Mouse (Mus musculus) R1 (cell line): ENCODE measurements around the gene Klhdc7a.
A peak's percentile ranks its signal among the peaks of the same experiment; 100 is the strongest.

Source experiments
- DNase-seq: peaks from one replicate; pipeline ENCODE4 v3.0.0-alpha.2; 2018; ENCODE audit warnings: low read depth, low spot score

Gene Klhdc7a

DNA sequence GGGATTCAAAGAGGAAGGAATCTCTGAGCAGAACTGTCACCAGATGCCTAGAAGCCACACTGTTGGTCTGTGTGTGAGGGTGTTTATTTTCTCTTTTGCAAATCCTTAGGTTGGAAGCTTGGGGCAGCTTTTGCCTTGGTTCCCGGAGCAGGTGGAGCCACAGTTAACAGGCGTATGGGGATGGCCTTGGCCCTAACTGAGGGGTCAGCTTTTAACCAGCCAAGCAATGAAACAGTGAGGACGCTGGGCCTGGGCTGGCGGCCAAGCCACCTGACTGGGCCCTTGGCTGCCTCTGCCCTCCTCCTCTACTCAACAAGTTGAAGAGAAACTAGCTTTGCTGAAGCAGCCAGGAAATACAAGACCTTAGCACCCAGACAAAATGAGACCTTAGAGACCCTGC, at the start of gene Klhdc7a:
Gene Klhdc7a, minus strand, starts transcription at position 105 of the 400 bp plus-strand sequence.
- no peak for DNase-seq

DNA sequence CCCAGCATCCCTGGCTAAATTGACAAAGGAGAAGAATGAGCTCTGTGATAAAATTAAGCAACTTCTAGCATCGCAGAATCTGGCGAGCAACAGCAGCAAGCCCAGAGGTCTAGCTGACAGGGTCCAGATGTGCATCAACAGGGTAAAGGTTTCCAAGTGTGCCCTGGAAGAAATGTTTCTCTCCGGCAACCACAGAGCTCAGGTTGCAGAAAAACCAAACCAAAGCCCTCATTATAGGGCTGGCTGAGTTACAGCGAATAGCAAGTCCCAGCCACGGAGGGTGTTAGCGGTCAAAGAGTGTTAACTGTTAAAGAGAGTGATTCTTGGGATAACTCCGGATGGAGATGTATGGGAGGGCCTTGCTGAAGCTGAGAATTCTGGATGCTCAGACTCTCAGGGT, 48.1 kb upstream of the Klhdc7a start:
- no peak for DNase-seq

DNA sequence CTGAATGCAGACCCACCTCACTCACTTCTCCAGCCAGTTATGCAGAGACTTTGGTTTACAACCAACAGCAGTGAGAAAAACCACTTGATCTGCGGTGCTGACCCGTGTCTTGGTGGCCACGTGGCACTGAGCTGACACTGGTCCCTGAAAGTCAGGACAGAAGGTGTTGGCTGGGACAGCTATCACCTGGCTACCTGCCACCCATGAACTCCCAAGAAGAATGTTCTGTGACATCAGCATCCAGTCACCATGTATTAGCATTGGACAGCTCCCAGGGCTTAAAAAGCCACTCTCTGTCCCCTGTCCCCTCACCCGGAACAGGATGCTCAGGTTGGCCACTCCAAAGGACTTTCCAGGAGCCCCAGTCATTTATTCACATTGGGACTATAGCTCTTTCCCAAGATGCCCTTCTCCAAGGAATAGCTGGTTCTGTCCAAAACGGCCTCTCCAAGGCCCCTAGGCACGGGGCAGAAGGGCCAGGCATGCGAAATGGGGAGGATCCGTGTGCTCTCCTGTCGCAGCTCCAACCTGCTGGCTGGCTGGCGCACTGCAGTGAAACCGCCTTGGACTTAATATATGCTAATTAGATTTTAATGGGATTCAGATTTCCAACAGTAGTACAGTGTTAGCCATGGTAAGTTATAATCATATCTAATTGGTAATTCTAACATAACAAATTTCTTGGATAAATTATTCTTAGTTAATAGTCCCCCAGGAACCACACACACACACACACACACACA, 43.1 kb upstream of the Klhdc7a start:
- DNase-seq: peak; percentile 26

DNA sequence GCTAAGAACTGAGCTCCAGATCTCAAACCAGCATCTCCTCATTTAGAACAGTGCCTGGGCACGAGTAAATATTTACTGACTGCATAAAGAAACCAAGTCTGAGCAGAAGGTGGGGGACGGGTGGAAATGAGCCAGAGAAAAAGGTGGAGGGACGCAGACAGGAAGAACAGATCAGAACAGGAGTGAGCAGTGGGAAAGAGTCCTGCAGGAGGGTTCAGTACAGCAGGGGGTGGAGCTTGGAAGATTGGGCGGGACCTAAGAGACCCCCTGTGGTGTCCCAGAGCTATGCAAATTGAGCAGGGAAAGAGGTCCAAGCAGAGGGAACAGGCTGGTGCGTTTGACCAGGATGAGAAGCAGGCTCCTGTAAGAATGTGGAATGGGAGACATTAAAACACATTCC, 37.1 kb upstream of the Klhdc7a start:
- DNase-seq: peak; percentile 82

DNA sequence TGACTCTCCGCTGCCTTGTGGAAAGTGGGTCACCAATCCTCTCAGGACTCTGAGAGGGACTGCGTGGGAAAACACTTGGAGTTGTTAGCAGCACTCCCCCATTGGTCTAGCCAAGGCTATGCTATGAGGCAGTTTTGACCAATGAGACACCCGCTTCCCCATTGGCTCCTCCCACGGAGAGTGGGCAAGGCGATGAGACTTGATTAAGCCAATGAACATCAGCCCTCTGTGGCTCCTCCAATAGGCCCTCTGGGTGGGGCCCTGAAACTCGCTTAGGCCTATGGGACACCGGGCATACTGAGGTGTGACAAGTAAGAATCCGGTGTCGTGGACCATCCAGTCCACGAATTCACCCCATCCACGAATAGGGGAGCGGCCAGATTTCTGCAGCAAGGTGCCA, 36.3 kb upstream of the Klhdc7a start:
- DNase-seq: peak; percentile 96

DNA sequence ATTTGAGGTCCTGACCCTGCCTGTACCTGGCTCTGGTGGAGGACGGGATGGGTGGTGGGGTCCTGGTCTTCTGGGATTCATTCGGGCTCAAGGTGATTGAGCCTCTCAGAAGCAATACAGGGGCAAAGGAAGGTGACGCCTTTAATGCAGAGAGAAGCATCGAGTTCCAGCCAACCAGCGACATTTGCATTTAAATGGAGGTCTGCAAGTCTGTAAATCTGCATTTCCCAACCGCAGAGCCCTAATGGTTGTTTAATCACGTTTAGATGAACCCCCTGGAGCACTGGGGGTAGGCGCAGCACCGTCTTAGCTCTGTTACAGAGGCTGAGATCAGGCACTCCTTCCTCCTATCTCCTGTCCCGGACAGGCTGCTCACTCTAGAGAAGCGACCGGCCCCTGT, 34.2 kb upstream of the Klhdc7a start:
- peak; percentile 91 for DNase-seq

DNA sequence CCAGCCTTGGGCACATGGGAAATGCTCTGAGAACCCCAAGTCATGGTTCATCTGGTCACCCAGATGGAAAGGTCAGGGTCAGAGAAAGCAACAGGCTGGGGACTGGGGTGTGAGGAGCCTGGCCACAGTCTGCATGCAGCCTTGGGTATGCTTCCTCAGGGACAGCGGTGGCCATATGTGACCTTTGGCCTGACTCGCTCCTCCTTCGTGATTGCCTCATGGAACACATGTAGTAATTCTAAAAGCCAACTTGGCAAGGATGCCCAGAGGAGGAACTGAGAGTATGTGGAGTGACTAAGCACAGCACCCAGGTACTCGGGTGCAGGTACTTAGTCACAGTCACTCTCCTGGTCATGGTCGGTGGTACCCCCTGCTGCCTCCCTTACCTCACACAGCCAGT, 33.1 kb upstream of the Klhdc7a start:
- no peak for DNase-seq

DNA sequence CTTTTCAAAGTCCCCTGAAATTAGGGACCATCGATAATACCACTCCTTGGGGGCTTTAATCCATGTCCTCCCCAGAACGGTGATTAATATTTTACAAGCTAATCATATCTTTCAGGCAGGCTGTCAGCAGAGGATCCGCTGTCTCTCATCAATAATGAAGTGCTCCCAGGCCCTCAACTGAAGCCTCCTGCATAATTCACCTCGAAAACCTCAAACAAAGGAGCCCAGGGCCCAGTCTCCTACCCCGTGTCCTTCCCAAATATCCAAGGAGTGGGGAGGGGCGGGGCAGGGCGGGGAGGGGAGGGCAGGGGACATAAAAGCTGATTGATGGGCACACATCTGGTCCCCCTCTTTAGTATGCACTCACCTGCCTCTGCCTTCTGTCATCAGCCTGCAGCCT, 31.2 kb upstream of the Klhdc7a start:
- no peak for DNase-seq

DNA sequence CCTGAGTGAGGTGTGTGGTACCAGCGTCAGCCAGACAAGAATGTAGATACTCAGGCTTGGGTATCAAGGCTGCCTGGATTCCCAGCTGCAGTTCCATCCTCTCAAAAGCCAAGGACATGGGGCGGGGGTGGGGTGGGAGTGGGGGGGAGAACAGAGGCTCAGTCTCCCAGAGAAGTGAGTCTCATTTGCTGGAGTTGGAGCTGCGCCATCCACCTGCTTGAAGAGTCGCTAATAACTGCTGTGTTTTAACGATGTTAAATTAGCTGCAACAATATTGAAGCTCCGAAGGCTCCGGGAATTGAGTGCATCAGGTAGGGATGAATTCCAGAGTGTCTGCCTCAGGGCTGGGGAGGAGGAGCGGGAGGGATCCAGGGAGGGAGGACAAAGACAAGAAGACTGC, 27.8 kb upstream of the Klhdc7a start:
- no peak for DNase-seq

DNA sequence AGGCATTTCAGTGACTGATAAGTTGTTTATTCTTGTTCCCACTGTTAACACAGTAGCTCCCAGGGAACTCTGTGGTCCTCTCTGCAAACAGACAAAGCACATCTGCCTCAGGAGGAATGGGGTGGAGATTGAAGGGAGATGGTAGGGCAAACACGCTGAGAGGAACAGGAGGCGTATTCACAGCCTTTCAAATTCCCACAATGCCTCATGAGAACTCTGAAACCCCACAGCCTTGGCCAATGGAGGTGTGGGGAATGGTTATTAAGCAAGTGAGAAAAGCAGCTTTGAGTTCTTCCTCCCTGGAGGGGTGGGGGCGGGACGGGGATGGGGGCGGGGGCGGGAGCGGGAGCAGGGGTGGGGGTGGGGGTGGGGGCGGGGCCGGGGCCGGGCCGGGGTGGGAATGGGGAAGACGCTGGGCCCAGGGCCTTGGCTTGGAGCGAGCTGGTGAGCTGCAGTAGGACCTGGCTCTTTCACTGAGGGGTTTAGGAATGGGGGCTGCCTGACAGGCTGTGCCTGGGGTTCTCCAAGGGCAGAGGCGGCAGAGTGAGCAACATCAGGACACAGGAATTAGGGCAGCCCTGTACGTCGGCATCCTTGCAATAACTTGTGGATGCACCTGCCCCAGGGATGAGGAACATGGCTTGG, 25.4 kb upstream of the Klhdc7a start:
- peak; percentile 52 for DNase-seq

DNA sequence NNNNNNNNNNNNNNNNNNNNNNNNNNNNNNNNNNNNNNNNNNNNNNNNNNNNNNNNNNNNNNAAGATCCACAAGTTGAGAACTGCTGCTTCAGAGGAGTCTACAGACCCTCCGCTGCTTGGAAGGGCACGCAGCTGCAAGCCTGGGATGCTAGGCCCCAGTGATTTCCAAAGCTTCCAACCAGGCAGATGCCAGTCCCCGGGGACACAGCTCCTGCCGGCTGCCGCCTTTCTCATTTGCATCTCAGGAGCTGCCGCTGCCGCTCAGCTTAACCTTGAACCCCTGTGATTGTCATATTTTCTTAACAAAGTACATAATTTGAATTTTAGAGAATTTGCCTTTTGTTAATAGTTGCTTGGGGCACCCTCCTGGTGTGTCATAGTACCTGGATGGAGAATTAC, 19.1 kb upstream of the Klhdc7a start:
- no peak for DNase-seq

DNA sequence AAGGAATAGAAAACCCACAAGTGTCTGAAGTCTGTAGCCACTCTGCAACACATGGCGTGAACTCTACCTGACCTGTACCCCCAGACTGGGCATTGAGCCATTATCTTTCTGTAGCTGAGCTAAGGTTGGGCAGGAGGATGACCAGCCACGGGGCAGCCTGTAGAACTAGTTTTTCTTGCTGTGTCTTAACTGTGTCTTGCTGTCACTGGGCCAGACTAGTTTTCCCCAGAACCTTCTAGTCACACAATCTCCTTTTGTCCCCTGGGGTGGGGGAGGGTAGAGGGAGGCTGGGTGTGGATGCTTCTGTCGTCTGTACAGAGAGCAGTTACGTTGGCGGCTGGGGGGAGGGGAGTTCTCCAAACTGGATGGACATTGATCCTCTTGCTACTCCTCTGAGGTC, 10.9 kb upstream of the Klhdc7a start:
- DNase-seq: peak; percentile 70

DNA sequence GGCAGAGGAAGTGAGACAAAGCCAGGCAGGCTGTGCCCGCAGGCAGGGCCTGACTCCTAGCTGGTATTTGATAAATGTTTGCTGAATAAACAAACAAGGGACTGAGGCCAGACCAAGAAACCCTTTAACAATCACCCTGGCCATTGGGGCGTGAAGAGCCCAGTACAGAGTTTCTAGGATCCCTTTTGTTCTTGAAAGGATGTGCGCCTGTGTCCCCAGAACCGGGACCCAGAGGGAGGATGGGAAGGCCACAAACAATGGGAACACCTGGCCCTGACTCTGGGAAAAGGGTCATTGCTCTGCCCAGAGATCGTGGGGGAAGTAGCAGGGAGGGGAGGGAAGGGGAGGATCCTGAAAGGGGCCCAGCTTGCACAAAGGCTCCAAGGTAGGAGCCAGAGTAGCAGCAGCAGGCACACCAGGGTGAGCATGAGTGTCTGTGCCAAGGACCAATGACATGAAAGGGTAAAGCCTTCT, 9.5 kb upstream of the Klhdc7a start:
- DNase-seq: no peak

DNA sequence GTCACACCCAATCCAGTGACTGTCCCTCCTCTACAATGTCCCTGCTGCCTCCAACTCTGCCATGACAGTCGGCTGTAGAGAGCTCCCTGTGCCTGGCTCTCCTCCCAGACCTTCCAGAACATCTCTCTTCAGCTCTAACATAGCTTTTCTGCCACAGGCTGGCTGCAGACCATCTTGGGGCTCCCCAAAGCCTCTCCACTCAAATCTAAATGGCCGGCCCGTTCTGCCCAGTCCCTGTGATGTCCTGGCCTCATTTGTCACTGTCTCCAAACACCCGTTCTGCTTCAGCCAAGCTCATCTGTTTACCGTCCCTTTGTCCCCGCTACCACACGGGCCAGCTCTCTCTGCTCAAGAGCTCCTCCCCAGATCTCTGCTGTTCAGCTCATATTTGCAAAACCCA, 6.7 kb upstream of the Klhdc7a start:
- DNase-seq: no peak

DNA sequence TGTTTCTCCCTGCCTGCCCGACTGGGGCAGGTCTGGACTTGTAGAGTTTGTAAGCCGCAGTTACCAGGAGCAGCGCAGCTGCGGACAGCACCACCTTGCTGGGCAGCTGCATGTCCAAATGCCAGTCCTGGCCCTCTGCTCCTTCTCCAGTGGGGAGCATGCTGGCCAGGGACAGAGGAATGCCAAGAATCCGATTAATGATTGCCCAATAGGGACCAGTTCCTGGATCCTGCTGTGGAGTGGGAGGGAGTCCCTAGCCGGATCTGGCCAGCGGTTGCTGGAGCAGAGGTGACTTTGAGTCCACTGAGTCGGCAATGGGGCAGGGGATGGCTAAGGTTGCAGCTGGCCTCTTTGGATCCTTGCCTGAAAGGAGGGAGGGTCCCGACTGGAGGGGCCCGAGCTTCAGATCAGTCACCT, 343 bp downstream of the Klhdc7a start:
- DNase-seq: peak; percentile 68

DNA sequence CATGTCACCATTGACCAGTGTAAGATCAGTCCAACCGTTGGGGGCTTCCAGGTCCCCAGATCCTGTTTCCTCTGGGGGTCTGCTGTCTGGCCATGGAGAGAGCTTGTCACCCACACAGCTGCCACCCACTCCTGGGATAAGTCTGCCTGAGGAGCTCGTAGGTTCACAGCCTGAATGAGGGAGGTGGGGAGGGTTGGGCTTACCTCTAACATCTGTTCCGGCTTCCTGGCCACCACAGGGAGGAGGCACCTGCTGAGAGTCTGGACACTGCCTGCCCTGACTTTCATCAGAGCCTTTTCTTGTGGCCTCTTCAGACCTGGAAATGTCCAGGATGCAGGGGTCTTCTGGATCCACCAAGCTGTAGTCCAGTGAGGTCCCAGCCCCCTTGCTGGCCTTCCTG, 845 bp downstream of the Klhdc7a start:
- DNase-seq: no peak

DNA sequence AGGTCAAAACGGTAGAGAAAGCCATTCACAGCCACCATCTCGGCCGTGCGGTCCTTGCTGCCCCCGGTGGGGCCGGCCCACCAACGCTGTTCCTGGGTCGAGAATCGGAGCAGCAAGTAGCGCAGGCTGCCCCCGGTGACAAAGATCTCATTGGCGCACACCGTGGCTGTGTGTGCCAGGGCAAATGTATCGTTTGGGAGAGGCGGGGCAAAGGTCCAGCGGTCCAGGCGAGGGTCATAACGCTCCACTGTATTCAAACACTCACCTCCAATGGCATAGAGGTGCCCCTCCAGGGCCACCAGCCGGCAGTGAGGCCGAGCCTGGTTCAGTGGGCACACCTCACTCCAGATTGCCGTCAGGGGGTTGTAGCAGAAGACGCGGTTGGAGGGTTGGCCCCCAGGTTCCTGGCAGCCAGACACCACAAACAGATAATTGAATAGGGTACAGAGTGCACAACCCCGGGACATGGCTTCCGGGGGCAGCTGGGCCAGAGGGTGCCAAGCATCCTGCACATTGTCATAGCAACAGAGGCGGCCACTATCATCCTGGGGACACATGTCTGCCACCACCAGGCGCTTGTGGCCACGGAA, 2.1 kb downstream of the Klhdc7a start:
- DNase-seq: no peak

DNA sequence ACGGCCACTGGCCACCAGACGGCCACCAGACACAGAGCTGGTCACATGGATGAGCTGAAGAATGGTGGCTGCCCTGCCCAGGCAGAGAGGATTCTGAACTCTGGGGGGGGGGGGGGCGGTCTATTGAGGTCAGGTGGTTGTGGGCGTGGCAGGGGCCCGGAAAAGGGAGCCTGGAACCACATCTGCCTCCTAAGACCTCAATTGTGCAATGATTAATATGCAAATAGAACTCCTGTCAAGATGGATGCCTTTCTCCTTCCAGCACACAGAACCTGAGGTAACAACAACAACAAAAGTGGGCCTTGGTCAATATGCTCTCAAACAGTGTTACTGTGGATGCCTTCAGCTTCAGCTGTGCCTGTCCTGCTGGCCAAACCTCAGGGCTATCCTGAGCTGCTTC, 3.4 kb downstream of the Klhdc7a start:
- DNase-seq: peak; percentile 68

DNA sequence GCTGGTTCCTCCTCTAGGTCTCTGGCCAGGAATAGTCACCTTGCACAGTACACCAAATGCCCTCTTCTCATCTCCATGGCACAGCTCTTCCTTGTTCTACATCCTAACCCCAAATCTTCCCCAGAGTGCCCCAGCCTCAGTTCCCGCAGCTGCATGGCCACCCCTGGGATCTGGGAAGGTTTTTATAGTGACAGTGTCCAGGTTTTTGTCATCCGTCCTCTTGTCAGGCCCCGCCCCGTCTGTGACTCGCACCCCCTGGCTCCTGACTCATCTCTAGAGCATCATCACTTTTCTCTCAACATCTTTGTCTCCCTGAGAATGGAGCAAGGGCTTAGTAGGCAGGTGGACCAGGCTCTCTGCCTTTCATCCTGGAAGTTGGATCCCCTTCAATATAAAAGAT, 3.9 kb downstream of the Klhdc7a start:
- no peak for DNase-seq

DNA sequence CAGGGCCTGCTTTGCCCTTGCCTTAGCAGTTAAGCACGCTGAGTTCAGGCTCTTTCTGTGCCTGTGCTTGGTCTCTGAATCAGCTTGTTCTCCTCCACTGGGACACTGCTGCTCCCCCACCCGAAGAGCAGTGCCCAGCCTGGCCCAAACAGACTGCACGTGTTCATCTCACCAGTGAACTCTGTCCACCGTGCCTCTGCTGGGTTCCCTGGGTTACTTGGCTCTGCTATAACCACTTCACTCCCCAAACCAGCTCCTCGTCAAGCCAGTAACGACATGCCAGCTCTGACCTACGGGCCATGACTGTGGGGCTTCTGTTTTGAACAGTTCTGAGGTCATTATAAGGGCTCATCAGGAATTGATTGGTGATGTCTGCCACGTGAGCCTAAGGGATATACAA, 4.8 kb downstream of the Klhdc7a start:
- DNase-seq: no peak

DNA sequence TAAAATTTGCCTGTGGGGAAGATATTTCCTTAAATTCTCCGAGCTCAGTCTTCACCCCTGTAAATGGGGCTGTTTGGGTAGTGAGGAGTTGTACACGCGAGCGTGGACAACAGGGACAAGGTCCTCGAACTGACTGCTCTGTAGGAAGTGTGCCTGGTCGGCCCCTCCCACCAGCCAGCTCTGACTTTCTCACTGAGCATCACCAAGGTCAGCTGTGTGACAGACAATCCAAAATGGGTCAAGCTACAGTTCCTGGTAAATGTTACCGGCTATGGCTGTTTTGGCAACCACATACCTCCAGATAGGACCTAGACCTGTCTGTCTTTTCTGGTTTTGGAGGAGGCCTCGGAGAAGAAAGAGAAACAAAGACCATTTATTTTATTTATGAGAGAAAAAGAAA, 6.0 kb downstream of the Klhdc7a start:
- DNase-seq: no peak

DNA sequence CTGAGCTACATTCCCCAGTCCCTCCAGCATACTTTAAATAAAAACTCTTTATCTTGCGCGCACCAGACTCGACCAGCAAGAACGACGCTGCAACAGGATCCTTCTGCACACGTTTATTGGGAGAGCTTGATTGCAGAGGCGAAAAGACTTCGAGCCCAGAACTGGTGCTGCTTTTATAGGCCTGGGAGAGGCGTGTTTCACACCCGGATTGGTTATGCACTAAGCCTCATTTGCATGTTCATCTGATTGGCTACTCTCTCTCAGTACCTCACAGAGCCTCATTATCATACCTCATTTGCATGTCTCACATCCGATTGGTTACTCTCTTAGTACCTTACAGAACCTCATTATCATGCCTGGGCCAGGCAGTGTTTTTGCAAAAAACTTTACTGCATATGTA, 6.5 kb downstream of the Klhdc7a start:
- peak; percentile 67 for DNase-seq

DNA sequence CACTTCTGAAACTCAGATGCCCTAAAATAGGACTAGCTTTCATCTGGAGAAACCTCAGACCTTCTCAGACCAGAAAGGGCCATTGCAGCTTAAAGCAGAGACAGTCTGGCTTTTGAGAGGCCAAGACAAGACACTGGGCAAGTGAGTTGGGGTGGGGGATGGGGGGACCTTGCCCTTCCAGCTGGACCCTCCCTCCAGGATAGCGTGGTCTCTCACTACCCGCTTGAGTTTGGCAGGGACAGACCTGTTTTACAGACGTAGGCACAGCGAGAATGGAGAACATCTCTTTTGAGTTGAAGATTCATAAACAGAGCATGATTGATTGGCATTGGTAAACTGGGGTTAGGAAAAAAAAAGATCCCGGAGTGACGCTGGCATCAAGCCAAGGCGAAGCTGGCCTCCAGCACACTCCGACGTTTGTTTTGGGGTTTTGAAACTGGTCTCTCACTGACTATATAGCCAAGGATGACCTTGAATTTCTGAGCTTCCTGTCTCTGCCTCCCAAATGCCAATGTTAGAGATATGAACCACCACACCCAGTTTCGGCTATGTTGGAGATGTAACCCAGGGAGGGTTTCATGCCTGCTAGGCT, 7.0 kb downstream of the Klhdc7a start:
- DNase-seq: no peak
